Mouse (Mus musculus): Measurements from ENCODE around the gene Lamc3. TPM values are rescaled to one million over a fixed set of nuclear protein-coding genes. Genes with fewer than 3 reads are reported as not detected.

Gene Lamc3
- polyA plus RNA-seq, 1 experiment from 2014 or later = 0.34 TPM

GRCm38 (mm10) chr2:31996060-31996459 lies 109.0 kb downstream of the Lamc3 start:
- 95% methylated on average over 13 of the region's 13 CpGs for WGBS
- no peak for ATAC-seq (ENCODE audit: low FRiP score, low read depth)
- Histone ChIP-seq H3K4me2 (replicated peaks) (no peak overlapping the region), H3K4me3 (no peak overlapping the region), H3K36me3 (peaks cover 93% of the 10 kb centered on the region), H3K9ac (no peak overlapping the region), H3K9me3 (no peaks in the 10 kb centered on the region), H3K4me1 (no peaks in the 10 kb centered on the region), H3K27ac (no peak overlapping the region), H3K27me3 (no peaks in the 10 kb centered on the region)

Other genes with a start within 250 kb of the Lamc3 start
- gene Prdm12, start 247.3 kb upstream of the Lamc3 start, polyA plus RNA-seq (2015; fragmentation: Nextera tagmentation; extraction: Ambion mirVana) = not detected in 2 replicates
- 73.7 and 78.1 TPM in 2 replicates for gene Exosc2, start 216.6 kb upstream of the Lamc3 start, polyA plus RNA-seq (2015; fragmentation: Nextera tagmentation; extraction: Ambion mirVana)
- gene Abl1, start 198.9 kb upstream of the Lamc3 start, polyA plus RNA-seq (2015; fragmentation: Nextera tagmentation; extraction: Ambion mirVana) = 52.4 and 55.9 TPM in 2 replicates
- gene Qrfp, start 76.7 kb upstream of the Lamc3 start, polyA plus RNA-seq (2015; fragmentation: Nextera tagmentation; extraction: Ambion mirVana) = 0.14 and 0.23 TPM in 2 replicates
- 0.24 and 0.25 TPM in 2 replicates for gene Fibcd1, start 41.3 kb upstream of the Lamc3 start, polyA plus RNA-seq (2015; fragmentation: Nextera tagmentation; extraction: Ambion mirVana)
- gene Aif1l, start 62.8 kb downstream of the Lamc3 start, polyA plus RNA-seq (2015; fragmentation: Nextera tagmentation; extraction: Ambion mirVana) = 50.3 and 54.3 TPM in 2 replicates
- 112 and 114 TPM in 2 replicates for gene Nup214, start 87.1 kb downstream of the Lamc3 start, polyA plus RNA-seq (2015; fragmentation: Nextera tagmentation; extraction: Ambion mirVana)
- 4.5 and 5.4 TPM in 2 replicates for gene Fam78a, start 197.6 kb downstream of the Lamc3 start, polyA plus RNA-seq (2015; fragmentation: Nextera tagmentation; extraction: Ambion mirVana)
- gene Plpp7, start 208.2 kb downstream of the Lamc3 start, polyA plus RNA-seq (2015; fragmentation: Nextera tagmentation; extraction: Ambion mirVana) = 7.3 and 8.3 TPM in 2 replicates